Mouse (Mus musculus) adrenal gland, adult (tissue): Measurements from ENCODE around the gene Gabrb1.
A peak's percentile ranks its signal among the peaks of the same experiment; 100 is the strongest.

Source experiments
- DNase-seq, 2 experiments: peaks; one replicate each; pipeline ENCODE4 v3.0.0; 2022 to 2023; ENCODE audit warnings: low spot score in 1 of 2; ENCODE audit not compliant: inconsistent age in 2 of 2

The Gabrb1 gene

GRCm38 (mm10) chr5:71657482-71658114, at the start of gene Gabrb1:
Gene Gabrb1, plus strand, starts transcription at chr5:71658113.
- DNase-seq = peak; percentile 12 to 64

GRCm38 (mm10) chr5:71608735-71609134, 49.2 kb upstream of the Gabrb1 start:
- no peak for DNase-seq

DNA sequence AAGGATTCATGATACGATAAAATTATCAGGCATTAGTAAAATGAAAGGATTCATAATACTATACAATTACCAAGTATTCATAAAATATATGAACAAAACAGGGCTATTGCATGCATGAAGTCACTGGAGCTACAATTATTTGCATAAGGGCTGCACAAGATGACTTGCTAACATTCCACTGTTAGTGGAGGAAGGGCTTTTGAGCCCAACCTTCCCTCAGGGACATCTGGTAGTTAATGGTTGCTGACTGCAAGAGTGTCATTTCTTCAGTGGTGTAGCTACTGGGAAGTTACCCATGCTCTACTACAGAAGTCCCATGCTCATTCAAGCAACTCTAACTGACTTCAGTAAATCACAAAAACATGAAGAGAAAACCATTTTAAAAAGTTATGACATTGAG, 43.6 kb upstream of the Gabrb1 start:
- DNase-seq = no peak

- DNase-seq = no peak
Measured at GRCm38 (mm10) chr5:71616734-71617133, 41.2 kb upstream of the Gabrb1 start.

GRCm38 (mm10) chr5:71627820-71628219, 30.1 kb upstream of the Gabrb1 start:
- DNase-seq = no peak

DNA sequence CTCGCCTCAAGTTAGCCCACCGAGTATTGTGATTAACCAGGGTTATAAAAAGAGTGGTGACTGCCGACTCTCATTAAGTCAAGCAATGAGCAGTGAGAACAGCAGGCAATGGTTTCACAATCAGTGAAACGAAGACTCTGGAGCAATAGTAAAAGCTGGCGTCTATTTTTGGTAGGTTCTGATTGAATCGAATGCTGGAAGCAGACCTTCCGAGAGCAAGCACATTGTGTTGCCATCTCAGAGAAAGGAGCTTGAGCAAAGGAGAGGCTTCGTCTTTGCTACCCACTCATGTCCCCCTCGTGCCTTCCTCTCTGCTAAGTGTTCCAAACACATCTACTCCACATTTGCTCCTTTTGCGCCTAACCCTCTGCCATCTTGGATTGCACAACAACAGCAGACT, 18.1 kb upstream of the Gabrb1 start:
- DNase-seq = peak in 1 of 2 experiments; percentile 18

DNA sequence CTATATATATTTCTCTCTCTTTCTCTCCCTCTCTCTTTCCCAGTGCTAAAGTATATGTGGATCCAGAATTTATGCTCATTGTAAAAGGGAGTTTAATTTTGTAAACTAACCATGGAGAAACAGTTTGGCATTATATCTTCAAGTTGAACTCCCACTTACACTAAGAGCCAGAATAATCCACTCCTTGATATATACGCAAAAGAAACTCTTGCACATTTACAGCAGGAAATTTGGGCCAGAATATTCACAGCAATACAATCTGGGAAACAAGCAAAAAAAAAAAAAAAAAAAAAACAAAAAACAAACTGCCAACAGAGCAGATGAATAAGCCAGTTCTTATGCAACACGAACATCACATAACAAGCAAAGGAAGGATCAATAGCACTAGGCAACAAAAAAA, 9.8 kb upstream of the Gabrb1 start:
- DNase-seq = no peak

DNA sequence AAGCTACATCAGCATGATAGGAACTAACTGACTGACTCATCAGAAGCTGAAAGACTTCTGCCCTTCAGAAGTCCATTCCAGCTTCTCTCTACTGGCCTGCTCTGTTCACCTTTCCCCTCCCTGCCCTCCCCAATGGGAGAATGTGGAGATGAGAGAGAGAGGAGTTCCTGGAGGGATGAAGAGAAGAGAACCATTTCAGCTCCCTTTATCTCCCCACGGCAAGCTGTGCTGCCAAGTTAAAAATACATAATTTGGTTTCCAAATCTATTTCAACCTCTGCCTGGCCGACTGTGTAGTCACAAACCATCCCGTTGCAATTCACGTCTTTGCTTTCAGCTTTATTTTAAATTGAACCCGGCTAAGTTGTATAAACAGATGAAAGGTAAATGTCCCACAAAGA, 3.9 kb upstream of the Gabrb1 start:
- no peak for DNase-seq

DNA sequence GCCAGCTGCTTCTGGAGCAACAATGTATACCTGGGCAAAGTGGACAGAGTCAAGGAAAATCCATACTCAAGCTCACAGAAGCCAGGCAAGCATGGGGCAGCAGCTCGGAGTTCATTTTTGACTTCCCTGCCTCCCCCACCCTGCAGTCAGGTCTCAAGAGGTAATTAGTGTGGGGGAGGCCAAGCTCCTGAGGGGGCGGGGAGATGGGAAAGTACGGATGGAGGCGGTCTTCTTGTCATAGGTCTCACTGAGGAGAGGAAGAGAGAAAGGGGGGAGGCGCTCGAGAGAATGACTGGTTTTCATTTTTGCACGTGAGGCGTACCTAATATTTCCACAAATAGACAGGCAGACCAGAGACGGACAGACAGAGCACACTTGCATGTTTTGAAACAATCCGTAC, 1.1 kb upstream of the Gabrb1 start:
- DNase-seq = no peak

DNA sequence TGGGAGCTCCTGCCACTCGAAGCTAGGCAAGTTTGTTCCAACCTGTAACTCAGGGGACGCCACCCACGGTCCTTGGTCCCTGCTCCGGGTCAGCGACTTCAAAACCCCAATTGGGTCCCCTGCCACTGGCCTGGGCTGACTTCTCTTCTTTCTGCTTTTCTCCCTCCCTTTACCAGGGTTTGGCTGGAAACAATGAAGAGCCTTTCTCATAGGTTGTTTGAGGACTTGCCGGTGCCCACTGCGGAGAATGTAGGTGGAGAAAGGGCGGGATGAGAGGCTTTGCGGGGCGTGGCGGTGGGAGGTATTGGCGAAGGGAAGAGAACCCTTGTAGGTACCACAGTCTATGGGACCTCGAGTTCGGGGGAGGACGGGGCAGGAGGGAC, 193 bp downstream of the Gabrb1 start, which contains the start of gene Gabra4:
Gabra4 (minus strand) TSS at position 194 of the 383 bp plus-strand sequence.
- DNase-seq = peak in 1 of 2 experiments; percentile 4

- DNase-seq = no peak
Measured at GRCm38 (mm10) chr5:71665593-71665992, 7.7 kb downstream of the Gabrb1 start.

- peak; percentile 43 to 77 for DNase-seq
Measured at GRCm38 (mm10) chr5:71699696-71700467, 42.0 kb downstream of the Gabrb1 start.

DNA sequence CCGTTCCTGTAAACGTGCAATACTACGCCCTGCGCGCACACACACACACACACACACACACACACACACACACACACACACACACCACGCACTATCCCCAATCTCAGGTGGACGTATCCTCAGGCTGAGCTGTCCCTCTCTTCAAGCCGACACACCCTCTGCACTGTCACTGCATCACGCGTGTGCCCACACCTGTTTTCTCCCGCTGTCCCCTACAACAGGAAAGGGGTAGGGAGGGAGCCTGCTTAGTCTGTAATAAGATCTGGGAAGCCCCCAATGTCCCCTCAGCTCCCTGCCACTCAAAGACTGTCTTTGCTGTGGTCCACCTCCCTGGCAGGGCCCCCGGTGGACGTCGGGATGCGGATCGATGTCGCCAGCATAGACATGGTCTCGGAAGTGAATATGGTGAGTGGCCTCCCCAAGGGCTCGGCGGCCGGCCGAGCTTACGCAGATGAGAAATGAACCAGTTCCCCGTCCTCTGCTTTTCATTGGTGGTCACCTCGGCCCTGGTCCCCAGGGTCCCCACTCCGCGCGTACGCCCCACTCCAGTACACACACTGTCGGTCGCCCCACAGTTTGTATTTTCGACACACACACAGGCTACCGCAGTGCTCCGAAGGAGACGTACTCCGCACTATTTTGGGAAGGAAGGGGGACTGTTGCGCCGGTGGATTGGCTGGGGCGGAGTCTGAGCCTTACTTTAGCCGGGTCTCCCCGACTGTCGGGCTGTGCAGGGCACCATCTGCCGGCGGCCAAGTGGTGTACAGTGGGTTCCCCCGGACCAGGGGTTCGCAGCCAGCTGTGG, 42.8 kb downstream of the Gabrb1 start:
- peak; percentile 26 to 77 for DNase-seq

GRCm38 (mm10) chr5:71701273-71701614, 43.3 kb downstream of the Gabrb1 start:
- no peak for DNase-seq

DNA sequence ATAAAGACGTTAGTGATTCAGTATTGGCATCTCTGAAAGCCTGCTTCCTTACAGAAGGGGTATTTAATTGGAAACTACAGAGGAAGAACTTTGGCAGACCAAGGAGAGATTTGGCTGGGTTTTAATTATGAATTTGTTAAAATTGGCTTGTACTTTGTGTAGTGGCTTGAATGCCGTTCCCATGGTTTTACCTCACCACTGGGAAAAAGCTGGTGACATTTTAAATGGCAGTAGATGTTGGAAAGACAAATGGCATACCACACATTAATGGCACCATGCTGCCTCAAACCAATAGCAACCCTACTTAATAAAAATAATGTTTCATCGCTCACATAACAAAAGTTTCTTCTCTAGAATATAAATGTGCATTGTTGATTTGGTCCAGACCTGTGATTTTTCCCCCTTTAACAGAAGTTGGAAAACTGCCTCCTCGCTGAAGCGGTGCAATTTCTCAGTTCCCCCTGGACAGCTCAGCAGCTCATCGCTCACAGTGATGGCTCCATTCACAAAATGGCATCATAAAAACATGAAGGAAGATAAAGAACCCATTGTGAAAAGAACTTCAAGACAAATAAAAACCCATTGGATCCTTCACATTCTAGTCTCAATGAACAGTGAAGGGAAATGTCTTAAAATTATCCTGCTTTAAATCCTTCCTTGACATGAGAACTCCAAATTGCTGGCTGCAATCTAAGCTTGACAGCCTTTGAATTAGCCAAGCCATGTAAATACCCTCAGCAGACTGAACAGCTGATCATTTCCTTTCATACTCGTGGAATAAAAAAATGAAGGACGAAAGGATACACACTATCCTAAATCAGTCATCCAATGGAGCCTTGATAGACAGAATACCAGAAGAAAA, 75.2 kb downstream of the Gabrb1 start:
- DNase-seq = no peak

GRCm38 (mm10) chr5:71747411-71747810, 89.5 kb downstream of the Gabrb1 start:
- DNase-seq = no peak

DNA sequence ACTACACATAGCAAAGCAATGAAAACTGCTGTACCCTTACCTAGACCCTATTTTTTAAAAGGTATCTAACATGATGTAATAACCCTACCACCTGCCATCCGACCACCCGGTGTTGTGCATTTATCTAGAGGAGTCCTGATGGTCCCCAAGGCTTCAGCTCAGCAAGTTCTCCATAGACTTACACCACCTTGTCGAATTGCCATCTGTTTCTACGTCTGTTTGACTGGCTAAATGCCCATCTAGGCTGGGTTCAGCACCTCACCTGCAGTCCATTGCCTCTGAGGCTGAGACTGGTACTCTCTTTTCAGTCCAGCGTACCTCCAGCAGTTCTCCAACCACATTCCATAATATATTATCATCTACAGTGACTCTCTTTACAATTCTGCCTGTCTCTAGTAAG, 96.1 kb downstream of the Gabrb1 start:
- no peak for DNase-seq

DNA sequence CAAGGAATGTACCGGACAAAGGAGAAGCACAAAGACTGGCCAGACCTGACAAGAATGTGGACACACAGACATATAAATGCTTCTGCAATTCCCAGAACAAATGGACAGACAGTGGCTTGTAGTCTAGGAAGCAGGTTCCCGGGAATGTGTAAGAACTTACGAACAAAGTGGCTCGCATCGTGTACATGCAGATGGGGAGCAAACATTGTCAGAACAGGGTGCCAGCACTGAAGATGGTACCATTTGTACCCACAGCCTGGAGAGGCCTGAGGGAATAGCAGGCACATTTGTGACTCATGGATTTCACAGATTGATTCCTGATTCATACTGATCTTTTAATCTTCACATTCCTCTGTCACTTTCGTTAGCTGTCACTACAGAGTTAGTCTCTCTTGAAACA, 103.2 kb downstream of the Gabrb1 start:
- DNase-seq = no peak

GRCm38 (mm10) chr5:71781514-71782179, 123.7 kb downstream of the Gabrb1 start:
- DNase-seq = no peak

- no peak for DNase-seq
Measured at GRCm38 (mm10) chr5:71822862-71823261, 164.9 kb downstream of the Gabrb1 start.
